16 mouse cellular contexts compared by ENCODE assay signal in genomic region chr12:47243623-47244514, GRCm38 (mm10).
"Had no signal": no experiment of that assay in that cellular context is flagged by ENCODE, and none has a peak within 500 bp of the region (broad histone marks: within the 10 kb centered on the region; RNA-seq: fewer than 3 reads in every experiment).

No protein-coding gene starts in this region.

- H3K27ac ChIP-seq: kidney, postnatal 0 days; layer of hippocampus, adult 2 months; liver, embryonic 14.5 days; neural tube, embryonic 15.5 days had no signal

- H3K4me1 ChIP-seq: neural tube, embryonic 15.5 days had no signal

- H3K9me3 ChIP-seq: neural tube, embryonic 15.5 days had no signal

- H3K36me3 ChIP-seq: neural tube, embryonic 15.5 days had no signal

- H3K4me3 ChIP-seq: layer of hippocampus, adult 2 months; myocyte; neural tube, embryonic 15.5 days had no signal

- DNase-seq: kidney, adult 9 months; kidney, postnatal 36 days; left cerebral cortex, postnatal 4 days; lung, adult 18-20 months; lung, postnatal 36 days; midbrain, embryonic 14.5 days; right cerebral cortex, adult 18-20 months; right cerebral cortex, postnatal 25 days; spleen, adult 18-20 months; thymus, adult 2 months; thymus, postnatal 25 days had no signal

- H3K9ac ChIP-seq: liver, embryonic 14.5 days; neural tube, embryonic 15.5 days had no signal

- H3K27me3 ChIP-seq: neural tube, embryonic 15.5 days had no signal

- H3K4me2 ChIP-seq: neural tube, embryonic 15.5 days had no signal
